Mouse (Mus musculus): ENCODE measurements at regions not wholly inside any gene's neighbourhood (a gene's known extent, or its start where the extent isn't known, plus 50 kb on each side); places are given as distances from the start of the nearest gene placed in this dataset.

DNA sequence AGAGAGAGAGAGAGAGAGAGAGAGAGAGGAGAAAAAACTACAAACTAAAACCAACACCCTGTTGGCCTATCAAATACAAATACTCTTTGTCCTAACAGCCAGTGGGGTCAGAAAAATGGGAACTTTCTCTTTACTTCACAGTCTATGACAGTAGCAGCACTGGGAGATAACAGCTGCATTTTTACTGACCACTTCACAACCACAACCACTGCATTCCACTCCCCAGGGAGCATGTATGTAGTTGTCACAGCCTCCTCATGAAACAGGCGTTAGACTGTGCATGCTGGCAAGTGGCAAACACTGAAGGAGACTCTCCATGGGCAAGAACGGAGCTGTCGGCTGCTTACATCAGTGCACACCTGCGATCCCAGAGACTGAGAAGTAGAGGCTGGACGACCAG lies 196.2 kb upstream of the Jmjd1c start:
- ATAC-seq (ENCODE audit: insufficient number of reproducible peaks, insufficient read depth, low FRiP score, low TSS enrichment, low read depth) = no peak
- H3K4me2 ChIP-seq = no peak overlapping the region
- no peaks in the 10 kb centered on the region; the same call in 1 of the 2 replicates for H3K27me3 ChIP-seq
- H3K9me3 ChIP-seq = no peaks in the 10 kb centered on the region
- H3K9ac ChIP-seq = no peak overlapping the region
- peaks cover 34% of the 10 kb centered on the region for H3K4me1 ChIP-seq
- H3K36me3 ChIP-seq = no peaks in the 10 kb centered on the region
- no peak overlapping the region for H3K27ac ChIP-seq
- 91% methylated on average over 5 of the region's 5 CpGs for WGBS
- no peak overlapping the region for H3K4me3 ChIP-seq

DNA sequence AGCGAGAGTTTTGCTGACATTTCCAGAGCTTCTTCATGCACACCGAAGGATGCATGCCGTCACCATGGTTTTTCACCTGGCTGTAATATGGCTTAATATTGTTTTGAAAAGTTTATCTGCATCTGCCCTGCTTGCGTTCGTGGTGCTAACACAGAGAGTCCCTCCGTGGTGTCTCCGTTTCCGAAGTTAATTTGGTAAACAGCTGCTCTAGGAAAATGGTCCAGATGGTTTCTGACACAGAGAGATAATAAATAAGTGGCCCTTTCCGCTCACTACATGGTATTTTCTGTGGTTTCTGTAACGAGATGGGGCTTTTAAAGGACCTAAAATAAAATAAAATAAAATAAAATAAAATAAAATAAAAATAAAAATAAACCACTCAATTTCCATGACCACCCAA lies 195.1 kb upstream of the Jmjd1c start:
- Histone ChIP-seq H3K27ac (no peak overlapping the region), H3K27me3 (no peaks in the 10 kb centered on the region; the same call in 1 of the 2 replicates), H3K9ac (no peak overlapping the region), H3K4me3 (no peak overlapping the region), H3K9me3 (no peaks in the 10 kb centered on the region), H3K4me2 (peak overlapping the region; percentile 57; the same call in 1 of the 2 replicates), H3K4me1 (peaks cover 37% of the 10 kb centered on the region), H3K36me3 (no peaks in the 10 kb centered on the region)
- WGBS = 50% methylated on average over 10 of the region's 10 CpGs
- no peak for ATAC-seq (ENCODE audit: insufficient number of reproducible peaks, insufficient read depth, low FRiP score, low TSS enrichment, low read depth)

DNA sequence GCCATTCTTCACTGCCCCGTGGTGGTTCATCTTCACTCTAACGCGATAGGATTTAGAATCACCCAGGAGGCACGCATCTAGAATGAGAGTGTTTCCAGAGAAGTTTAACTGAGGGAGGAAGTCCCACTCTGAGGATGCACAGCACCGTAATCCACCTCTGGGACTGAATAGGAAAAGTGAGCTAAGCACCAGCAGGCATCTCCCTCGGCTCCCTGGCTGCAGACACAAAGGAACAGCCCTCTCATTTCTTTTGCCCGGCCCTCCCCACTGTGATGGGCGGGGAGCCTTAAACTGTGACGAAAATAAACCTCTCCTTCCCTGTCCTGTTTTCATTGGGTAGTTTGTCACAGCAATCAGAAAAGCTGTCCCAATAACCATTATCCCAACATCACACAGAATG lies 194.1 kb upstream of the Jmjd1c start:
- Histone ChIP-seq H3K9ac (peak overlapping the region; percentile 62), H3K36me3 (no peaks in the 10 kb centered on the region), H3K27me3 (no peaks in the 10 kb centered on the region; the same call in 1 of the 2 replicates), H3K9me3 (no peaks in the 10 kb centered on the region), H3K27ac (no peak overlapping the region), H3K4me2 (peak overlapping the region; percentile 57), H3K4me1 (peaks cover 35% of the 10 kb centered on the region), H3K4me3 (peak overlapping the region; percentile 31)
- WGBS = under 1% methylated on average over 9 of the region's 9 CpGs
- no peak for ATAC-seq (ENCODE audit: insufficient number of reproducible peaks, insufficient read depth, low FRiP score, low TSS enrichment, low read depth)

DNA sequence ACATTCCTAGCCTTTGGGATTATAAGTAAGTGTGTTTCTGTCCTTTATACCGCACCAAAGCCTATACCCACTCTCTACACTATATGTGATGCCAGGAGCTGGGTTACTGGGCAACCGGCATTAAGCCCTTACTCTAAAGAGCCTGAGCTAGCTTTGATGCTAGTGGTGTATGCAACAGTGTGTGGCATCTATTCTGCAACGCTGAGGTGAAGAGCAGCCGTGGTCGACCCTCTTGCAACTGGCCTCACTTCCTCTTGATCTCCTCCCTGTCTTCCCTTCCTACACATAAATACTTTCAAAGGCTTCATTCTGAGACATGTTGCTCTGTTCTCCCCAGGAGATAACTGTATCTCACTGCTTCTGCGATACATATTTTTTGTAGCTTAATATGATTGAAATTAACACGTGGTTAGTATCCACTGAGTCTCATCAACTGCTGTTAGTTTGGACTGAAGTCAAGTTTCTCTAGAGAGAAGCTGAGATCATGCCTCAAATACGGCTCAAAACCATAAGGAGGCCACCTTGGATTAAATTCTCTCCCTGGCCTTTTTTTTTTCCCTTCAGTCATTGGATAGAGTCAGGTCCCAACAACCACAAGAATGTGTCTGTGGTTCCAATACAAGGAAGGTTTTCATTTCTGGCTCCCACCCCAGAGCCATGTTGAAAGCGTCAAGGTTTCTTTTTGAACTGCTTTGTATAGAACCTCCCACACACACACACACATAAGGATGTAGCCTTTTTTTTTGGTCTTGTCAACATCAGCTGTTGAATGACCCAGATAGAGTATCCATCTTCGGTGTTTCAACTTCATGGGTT lies 191.2 kb upstream of the Jmjd1c start:
- 52% methylated on average over 10 of the region's 10 CpGs for WGBS
- H3K4me1 ChIP-seq = peaks cover 30% of the 10 kb centered on the region
- no peak for ATAC-seq (ENCODE audit: insufficient number of reproducible peaks, insufficient read depth, low FRiP score, low TSS enrichment, low read depth)
- no peak overlapping the region for H3K4me3 ChIP-seq
- H3K9ac ChIP-seq = no peak overlapping the region
- no peak overlapping the region for H3K4me2 ChIP-seq
- no peaks in the 10 kb centered on the region; the same call in 1 of the 2 replicates for H3K27me3 ChIP-seq
- no peak overlapping the region for H3K27ac ChIP-seq
- no peaks in the 10 kb centered on the region for H3K36me3 ChIP-seq
- H3K9me3 ChIP-seq = no peaks in the 10 kb centered on the region

DNA sequence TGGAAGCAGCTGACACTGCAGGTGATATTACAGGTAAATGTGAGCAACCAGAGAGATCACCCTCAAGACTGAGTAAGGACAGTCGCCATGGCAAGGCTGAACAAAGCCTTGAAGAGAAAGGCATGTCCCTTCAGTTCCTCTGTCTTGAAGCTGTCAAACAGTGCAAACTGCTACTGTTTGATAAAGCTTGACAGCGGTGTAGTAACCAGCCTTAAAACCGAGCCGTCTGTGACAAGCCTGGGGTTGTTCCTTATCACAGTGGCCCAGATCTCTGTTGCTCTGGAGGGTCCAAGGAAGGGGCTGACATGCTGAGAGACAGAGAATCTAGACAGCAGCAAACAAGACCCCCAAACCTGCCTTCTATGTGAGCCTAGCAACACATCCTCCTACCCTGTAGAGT lies 188.1 kb upstream of the Jmjd1c start:
- Histone ChIP-seq H3K9ac (no peak overlapping the region), H3K27ac (no peak overlapping the region), H3K4me3 (no peak overlapping the region), H3K4me1 (peaks cover 23% of the 10 kb centered on the region), H3K36me3 (no peaks in the 10 kb centered on the region), H3K27me3 (no peaks in the 10 kb centered on the region; the same call in 1 of the 2 replicates), H3K9me3 (no peaks in the 10 kb centered on the region), H3K4me2 (no peak overlapping the region)
- no peak for ATAC-seq (ENCODE audit: insufficient number of reproducible peaks, insufficient read depth, low FRiP score, low TSS enrichment, low read depth)
- WGBS = 83% methylated on average over 4 of the region's 4 CpGs

DNA sequence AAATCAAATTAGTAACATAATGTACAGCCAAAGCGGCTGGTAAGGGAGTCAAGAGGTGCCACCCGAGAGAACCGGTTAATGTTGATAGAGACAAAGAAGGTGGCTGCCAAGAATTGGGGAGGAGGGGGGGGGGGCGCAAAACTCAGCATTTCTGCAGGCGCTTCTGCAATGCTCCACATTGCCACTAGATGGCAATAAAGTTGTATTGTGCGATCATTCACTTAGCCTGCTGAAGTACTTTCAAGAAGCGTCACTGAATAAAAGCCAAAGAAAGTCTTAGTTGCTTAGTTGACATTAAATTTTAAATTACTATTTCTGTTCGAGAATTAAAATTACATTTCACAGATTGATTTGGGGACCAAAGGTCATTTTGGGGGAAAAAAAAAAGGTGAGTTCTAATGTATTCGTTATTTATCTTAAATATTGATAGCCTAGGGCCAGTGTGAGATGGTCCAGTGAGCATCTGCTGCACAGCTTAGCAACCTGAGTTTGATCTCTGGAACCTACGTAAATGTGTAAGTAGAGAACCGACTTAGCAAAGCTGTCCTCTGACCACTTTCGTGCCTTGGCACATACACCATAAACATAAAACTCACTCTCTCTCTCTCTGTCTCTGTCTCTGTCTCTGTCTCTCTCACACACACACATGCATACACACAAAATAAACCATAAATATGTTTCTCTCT lies 186.6 kb upstream of the Jmjd1c start:
- no peak overlapping the region for H3K4me3 ChIP-seq
- H3K9me3 ChIP-seq = no peaks in the 10 kb centered on the region
- WGBS = 16% methylated on average over 12 of the region's 12 CpGs
- H3K9ac ChIP-seq = no peak overlapping the region
- H3K36me3 ChIP-seq = no peaks in the 10 kb centered on the region
- H3K4me1 ChIP-seq = peaks cover 35% of the 10 kb centered on the region
- no peaks in the 10 kb centered on the region; the same call in 1 of the 2 replicates for H3K27me3 ChIP-seq
- no peak overlapping the region for H3K27ac ChIP-seq
- no peak for ATAC-seq (ENCODE audit: insufficient number of reproducible peaks, insufficient read depth, low FRiP score, low TSS enrichment, low read depth)
- H3K4me2 ChIP-seq = no peak overlapping the region

DNA sequence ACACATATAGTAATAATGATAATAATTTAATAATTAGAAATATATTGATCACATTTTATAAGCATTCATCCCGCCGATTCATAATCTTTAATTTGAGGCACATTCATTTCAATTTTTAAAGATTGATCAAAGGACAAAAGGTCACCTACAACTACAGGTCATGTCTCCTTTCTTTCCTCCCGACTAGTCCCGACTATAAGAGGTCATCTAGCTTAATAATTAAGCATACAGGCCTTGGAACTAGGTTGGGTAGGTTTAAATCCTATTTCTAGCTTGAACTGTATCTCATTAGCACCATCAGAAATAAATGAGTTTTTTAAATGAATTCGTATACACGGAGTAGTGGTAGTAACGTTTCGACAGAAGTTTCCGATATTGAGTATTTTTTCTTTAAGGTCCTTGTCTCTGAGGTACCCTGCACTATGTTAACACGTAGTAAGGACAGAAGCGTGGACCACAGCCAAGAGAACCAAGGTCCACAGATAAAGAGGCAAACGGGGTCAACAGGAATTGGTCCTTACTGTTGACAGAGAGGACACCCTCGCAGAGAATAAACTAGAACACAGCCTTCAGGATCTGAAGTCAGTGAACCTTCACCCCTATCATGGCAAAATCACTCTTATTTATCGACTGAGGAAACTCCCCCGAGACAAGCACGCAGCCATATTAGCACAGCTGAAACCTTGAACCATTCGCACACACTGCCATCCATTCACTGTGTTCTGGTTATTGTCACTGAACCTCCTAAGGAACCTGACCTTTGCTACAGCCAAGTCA lies 185.8 kb upstream of the Jmjd1c start:
- ATAC-seq (ENCODE audit: insufficient number of reproducible peaks, insufficient read depth, low FRiP score, low TSS enrichment, low read depth) = no peak
- WGBS = 79% methylated on average over 17 of the region's 17 CpGs
- no peaks in the 10 kb centered on the region for H3K36me3 ChIP-seq
- no peak overlapping the region for H3K4me2 ChIP-seq
- H3K27me3 ChIP-seq = no peaks in the 10 kb centered on the region; the same call in 1 of the 2 replicates
- H3K9me3 ChIP-seq = no peaks in the 10 kb centered on the region
- H3K4me3 ChIP-seq = no peak overlapping the region
- H3K27ac ChIP-seq = no peak overlapping the region
- H3K4me1 ChIP-seq = peaks cover 32% of the 10 kb centered on the region
- no peak overlapping the region for H3K9ac ChIP-seq

DNA sequence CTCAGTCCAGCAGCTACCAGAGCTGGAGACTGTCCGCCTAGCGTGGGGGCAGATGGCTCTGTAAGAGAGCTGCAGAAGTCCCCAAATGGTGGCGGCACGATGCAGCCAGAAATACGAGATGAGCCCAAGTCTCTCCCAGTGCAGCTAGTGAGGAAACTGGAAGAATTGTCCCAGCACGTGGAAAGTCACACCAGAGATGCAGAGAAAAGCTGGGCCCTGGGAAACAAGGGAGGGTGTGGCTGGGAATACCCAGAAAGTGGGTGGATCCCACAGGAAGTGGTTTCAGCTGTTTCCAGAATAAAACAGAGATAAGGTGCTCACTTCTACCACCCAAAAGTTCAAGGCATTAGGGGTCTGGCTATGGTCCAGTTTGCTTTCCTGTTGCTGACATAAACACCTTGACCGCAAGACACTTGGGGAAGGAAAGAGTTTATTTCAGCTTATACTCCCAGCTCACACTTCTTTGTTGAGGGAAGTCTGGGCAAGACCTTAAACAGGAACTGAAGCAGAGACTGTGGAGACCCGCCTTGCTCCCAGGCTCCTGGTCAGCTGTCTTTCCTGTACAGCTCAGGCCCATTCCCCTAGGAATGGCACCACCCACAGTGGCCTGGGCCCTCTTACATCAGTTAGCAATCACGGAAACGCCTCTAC lies 184.5 kb upstream of the Jmjd1c start:
- H3K27ac ChIP-seq = peak overlapping the region; percentile 22; the same call in 1 of the 2 replicates
- no peaks in the 10 kb centered on the region for H3K9me3 ChIP-seq
- no peaks in the 10 kb centered on the region; the same call in 1 of the 2 replicates for H3K27me3 ChIP-seq
- 57% methylated on average over 10 of the region's 10 CpGs for WGBS
- 0 out of 2 replicates have a peak overlapping the region, but pooled peaks have one; percentile 11 for H3K9ac ChIP-seq
- no peak overlapping the region for H3K4me3 ChIP-seq
- no peak overlapping the region for H3K4me2 ChIP-seq
- H3K4me1 ChIP-seq = peaks cover 39% of the 10 kb centered on the region
- H3K36me3 ChIP-seq = no peaks in the 10 kb centered on the region
- no peak for ATAC-seq (ENCODE audit: insufficient number of reproducible peaks, insufficient read depth, low FRiP score, low TSS enrichment, low read depth)

DNA sequence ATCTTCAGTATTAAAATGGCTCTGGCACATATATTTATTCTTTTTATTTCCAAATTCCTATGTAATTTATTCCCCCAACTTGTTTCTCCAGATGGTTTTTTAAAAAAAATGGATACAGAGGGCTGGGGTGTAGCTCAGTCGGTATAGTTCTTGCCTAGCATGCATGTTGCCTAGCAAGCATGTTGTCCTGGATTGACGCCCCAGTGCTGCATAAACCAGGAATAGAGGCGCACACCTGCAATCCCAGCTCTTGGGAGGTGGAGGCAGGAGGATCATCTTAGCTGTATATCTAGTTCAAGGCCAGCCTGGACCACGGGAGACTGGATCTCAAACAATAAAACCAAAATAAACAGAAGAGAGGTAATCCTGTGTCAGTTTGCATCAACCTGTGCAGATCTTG lies 183.5 kb upstream of the Jmjd1c start:
- H3K4me1 ChIP-seq = peaks cover 39% of the 10 kb centered on the region
- no peaks in the 10 kb centered on the region for H3K36me3 ChIP-seq
- H3K4me2 ChIP-seq = no peak overlapping the region
- H3K27ac ChIP-seq = no peak overlapping the region
- WGBS = 81% methylated on average over 4 of the region's 4 CpGs
- H3K27me3 ChIP-seq = no peaks in the 10 kb centered on the region; the same call in 1 of the 2 replicates
- H3K9ac ChIP-seq = no peak overlapping the region
- no peaks in the 10 kb centered on the region for H3K9me3 ChIP-seq
- no peak overlapping the region for H3K4me3 ChIP-seq
- ATAC-seq (ENCODE audit: insufficient number of reproducible peaks, insufficient read depth, low FRiP score, low TSS enrichment, low read depth) = no peak

DNA sequence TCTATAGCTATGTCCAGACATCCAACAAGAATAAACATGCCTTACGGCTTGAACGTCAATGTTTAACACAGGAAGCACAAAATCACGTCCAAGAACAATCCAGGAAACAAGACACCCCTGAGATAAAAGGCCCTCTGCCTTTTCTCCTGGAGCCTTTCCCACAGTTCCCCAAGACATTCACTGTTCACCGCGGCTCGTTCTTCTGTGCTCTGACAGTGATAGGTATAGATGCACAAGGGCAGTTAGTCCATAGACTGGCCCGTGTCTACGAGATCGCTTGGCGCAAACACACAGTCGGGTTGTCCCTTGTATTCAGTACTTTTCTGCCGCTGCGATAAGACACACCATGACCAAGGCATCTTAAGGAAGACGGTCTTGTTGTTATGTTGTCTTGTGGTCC lies 182.7 kb upstream of the Jmjd1c start:
- Histone ChIP-seq H3K27ac (no peak overlapping the region), H3K9me3 (no peaks in the 10 kb centered on the region), H3K27me3 (no peaks in the 10 kb centered on the region), H3K9ac (no peak overlapping the region), H3K36me3 (no peaks in the 10 kb centered on the region), H3K4me2 (no peak overlapping the region), H3K4me3 (no peak overlapping the region), H3K4me1 (peaks cover 39% of the 10 kb centered on the region)
- no peak for ATAC-seq (ENCODE audit: insufficient number of reproducible peaks, insufficient read depth, low FRiP score, low TSS enrichment, low read depth)
- 71% methylated on average over 14 of the region's 14 CpGs for WGBS

DNA sequence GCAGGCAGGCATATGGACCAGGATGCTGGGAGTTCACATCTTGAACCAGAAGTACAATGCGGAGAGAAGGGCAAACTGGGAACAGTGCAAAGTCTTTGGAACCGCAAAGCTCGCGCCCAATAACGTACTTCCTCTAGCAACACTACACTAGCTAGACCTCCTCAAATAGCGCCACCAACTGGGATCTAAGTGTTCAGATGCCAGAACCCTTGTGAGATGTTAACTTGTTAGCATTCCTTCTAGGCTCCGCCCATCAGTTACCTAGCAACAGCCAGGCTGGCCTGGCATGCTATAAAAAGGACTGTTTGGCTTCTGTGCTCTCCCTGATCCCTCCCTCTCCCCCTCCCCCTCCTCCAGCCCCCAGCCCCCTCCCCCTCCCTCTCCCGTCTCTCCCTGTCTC lies 182.3 kb upstream of the Jmjd1c start:
- H3K27me3 ChIP-seq = no peaks in the 10 kb centered on the region
- no peak overlapping the region for H3K9ac ChIP-seq
- no peaks in the 10 kb centered on the region for H3K36me3 ChIP-seq
- no peak for ATAC-seq (ENCODE audit: insufficient number of reproducible peaks, insufficient read depth, low FRiP score, low TSS enrichment, low read depth)
- no peaks in the 10 kb centered on the region for H3K9me3 ChIP-seq
- WGBS = 50% methylated on average over 8 of the region's 8 CpGs
- H3K27ac ChIP-seq = no peak overlapping the region
- peaks cover 39% of the 10 kb centered on the region for H3K4me1 ChIP-seq
- no peak overlapping the region for H3K4me2 ChIP-seq
- H3K4me3 ChIP-seq = no peak overlapping the region

All from embryonic facial prominence, embryonic 13.5 days (tissue).